Mouse (Mus musculus): ENCODE results near the gene Cpne6. TPM values are rescaled to one million over a fixed set of nuclear protein-coding genes. Genes with fewer than 3 reads are reported as not detected.

Cpne6 gene
- 0.11 and 0.29 TPM in 2 replicates for polyA plus RNA-seq (2012; rRNA removed)

DNA sequence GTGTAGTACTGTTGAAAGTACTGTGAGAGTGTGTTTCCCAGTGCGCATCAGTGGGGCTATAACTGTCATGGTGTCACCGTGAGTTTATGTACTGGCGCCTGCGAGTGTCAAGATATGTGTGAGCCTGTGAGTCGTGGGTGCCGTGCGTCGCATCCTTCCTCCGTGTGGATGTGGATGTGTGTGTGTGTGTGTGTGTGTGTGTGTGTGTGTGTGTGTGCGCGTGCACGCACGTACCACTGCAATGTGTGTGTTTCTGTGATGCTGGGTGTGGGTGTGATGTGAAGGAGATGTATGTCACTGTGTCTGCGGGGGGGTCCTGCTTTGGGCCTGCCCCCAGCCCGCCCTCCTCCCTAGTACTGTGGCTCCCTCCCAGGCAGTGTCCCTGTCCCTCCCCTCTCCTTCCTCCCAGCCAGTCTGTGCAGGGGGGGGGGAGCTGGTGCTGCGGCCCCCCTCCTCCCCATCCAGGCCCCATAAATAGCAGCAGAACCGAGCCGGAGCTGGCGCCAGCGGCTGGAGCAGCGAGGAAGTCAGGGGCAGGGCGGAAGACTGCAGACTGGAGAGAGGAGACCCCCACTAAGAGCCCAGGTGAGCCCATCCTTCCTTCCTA lies at the start of gene Cpne6:
TSS of gene Cpne6 (plus strand) at position 321 of the 607 bp plus-strand sequence.

DNA sequence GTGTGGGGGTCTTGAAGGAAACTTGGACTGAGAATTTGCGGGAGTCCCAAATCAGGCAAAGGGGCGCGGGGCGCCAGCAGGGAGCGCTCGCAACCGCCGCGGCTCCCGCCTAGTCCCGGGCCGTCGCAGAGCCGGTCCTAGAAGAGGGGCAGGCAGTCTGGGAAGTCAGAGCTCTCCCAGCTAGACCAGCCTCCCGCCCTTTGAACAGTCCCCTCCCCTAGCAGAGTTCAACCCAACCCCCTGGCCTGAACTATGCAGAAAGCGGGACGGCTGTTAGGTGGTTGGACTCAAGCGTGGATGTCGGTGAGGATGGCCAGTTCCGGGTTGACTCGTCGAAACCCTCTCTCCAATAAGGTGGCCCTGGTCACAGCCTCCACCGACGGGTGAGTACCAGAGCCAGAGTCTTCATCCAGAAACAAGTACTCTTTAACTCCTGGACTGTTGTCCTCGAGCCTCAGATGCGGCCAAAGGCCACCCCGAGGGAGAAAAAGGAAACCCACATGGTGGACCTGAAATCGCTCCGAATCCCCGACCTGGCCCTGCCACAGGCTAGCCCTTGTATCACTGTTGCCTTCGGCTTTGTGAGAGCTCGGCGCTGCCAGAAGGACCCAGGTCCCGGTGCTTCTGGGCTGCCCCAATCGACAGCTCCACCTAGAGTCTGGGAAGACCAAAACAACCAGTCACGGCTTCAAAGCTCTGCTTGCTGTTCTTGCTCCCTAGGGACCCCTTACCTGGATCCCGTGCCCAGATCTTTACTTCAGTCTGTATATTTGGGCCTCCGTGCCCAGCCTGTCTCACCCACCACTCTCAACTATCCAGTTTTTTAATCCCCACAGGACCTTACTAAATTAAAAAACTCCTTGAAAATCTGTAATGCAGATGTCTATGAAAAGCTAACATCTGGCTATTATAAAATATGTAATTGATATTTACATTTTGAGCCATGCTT lies 31.3 kb upstream of the Cpne6 start, which contains the start of gene Dhrs4:
TSS of gene Dhrs4 (plus strand) at position 108 of the 949 bp plus-strand sequence.

DNA sequence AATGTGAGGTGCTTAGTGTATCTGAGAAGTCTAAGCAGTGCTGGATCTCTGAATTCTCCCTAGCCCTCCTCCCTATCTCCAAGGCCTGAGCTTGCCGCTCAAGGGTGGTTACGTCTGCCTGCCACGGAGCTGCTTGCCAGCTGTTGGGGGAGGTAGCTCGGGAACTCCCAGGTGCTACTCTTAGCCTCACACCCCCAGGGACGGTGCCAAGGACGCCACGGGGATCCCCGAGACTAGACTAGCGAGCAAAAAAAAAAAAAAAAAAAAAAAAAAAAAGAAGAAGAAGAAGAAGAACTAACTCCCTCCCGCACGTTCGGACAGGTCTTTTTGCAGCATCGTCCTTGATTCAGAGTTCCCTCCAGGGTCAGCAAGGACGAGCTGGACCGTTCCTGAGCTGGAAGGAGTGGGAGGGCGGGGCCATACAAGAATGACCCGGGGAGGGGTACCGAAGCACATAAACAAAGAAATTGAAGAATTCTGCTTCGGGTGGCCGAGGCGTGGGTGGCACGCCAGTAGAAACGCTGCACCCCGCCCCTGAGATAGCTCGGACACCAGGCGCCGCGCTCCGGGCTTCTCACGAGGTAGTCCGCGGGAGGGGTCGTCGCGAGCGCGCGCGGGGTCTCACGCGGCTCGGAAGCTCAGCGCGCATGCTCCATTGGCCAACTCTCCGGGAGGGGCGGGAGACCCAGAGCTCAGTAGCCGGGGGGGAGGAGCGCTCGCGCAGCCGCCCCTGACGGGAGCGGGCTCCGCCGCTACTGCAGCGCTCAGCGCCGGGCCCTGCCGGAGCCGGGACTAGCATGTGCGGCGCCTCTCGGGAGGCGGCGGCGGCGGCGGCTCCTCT lies 19.7 kb upstream of the Cpne6 start, which contains the start of gene Carmil3:
TSS of gene Carmil3 (plus strand) at position 291 of the 841 bp plus-strand sequence.

DNA sequence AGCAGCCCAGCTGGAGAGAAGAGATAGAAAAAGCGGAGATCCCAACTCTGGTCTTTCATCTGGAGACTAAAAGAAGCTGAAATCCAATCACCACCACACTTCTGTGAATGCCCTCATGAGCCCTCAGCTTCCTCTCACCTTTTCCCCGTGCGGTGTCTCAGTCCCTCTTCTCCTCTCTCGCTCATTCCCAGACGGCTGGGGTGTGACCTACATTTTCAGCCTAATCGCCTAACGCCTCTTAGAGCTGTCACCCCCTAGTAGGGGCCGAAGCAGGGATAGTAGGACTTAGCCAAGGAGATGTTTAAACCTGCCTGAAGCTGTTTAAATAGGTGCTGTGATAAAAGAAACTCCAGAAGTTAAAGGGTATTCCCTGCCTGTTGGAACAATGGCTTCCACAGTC lies 14.5 kb downstream of the Cpne6 start, which contains the start of gene Nrl:
TSS of gene Nrl (minus strand) at position 197 of the 400 bp plus-strand sequence.

DNA sequence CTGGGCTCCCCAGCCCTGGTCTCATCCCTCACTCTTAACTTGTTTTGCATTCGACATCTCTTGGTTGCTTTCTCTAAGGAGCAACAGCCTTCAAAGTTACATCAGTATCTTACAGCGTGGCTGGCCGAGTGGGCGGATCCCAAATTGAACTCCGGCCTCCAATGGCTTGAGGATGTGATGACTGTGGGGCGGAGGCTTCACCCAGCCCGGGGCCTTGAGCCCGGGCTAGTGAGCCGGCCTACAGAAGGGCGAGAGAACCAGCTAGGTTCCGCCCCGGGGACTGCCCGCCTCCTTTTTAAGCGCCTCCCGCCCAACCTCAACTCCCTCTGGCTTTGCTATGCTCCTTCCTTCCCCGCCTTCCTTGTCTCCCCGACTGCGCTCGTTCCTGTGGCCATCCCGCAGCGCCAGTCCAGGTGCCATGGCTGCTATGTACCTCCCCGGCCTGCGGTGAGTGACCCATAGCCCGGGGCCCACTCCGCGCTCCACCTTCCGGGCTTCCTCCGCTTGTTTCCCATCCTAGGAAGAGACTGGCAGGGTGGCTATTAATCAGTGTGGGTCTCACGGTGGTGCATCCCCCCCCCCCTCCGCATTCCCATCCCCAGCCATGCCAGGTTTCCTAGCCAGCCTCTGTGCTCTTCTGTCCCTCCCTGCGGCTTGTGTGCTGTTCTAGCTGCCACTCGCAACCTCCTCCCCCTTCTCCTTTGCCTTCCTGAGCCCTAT lies 30.0 kb downstream of the Cpne6 start, which contains the start of gene Pck2:
TSS of gene Pck2 (plus strand) at position 200 of the 720 bp plus-strand sequence.

DNA sequence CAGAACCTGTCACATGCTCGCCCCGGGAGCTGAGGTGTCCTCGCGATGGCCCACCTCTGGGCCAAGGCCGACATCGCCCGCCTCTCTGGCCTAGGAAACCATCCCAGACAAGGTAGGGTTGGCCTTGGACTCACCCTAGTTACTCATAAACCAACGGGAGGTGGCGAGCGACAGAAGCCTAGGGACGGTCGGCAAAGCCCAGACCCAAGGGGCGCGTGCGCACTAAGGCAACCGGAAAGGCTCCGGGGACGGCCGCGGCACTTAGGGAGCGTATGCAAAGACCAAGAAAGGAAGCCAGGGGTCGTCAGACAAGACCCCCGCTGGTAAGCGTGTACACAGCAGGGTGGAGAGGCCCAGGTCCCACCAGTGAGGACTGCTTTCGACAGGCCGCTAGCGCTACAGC lies 49.6 kb downstream of the Cpne6 start, which contains the start of gene Dcaf11:
TSS of gene Dcaf11 (plus strand) at position 208 of the 403 bp plus-strand sequence.

DNA sequence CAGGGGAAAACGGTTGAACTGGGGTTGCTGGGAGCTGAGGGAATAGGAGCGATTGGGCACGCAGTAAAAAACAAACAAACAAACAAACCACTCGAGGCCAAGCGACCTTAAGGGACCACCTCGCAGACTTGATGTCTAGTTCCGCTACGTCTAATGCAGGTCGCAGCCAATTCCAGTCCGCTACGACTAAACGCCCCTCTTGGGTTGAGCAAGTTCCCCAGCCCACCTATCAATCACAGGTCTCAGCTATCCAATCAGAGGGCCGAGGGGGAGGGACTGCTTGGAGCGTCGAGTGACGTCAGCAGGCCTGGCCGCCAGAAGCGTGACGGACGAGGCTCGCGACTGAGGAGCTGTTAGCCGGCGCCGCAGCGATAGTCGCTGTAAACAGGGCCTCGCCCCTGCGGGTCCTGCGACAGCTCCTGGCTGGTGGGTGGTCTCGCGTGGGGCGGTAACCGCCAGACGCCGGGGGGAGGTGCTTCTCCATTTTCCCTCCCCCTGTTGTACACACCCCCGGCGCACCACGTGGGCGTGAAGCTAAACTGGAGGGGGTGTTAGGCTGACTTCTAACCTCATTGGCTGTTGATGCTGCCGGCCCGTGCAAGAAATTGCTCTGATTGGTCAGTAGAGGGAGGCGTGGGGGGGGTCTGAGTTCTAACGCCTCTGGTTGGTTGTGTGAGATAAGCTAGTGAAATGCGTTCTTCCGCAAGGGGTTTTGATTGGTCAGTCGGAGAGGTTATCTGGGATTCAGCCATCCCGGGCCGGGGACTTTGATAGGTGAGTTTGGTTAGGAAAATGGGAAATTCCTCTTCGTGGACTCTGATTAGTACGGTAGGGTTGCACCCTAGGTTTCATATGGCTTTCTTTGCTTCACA lies 50.2 kb downstream of the Cpne6 start, which contains the start of gene A730061H03Rik:
TSS of gene A730061H03Rik (minus strand) at position 205 of the 872 bp plus-strand sequence.

Other genes with a start within 250 kb of the Cpne6 start
- gene Dhrs4, start 31.7 kb upstream of the Cpne6 start, polyA plus RNA-seq (2012; rRNA removed): 33.2 and 44.9 TPM in 2 replicates
- 30.9 and 45.4 TPM in 2 replicates for gene Carmil3, start 19.8 kb upstream of the Cpne6 start, polyA plus RNA-seq (2012; rRNA removed)
- gene Nrl, start 14.5 kb downstream of the Cpne6 start, polyA plus RNA-seq (2012; rRNA removed): 0.25 and 0.51 TPM in 2 replicates
- 114 and 117 TPM in 2 replicates for gene Pck2, start 29.8 kb downstream of the Cpne6 start, polyA plus RNA-seq (2012; rRNA removed)
- gene Dcaf11, start 49.6 kb downstream of the Cpne6 start, polyA plus RNA-seq (2012; rRNA removed): 107 and 112 TPM in 2 replicates
- gene A730061H03Rik, start 50.0 kb downstream of the Cpne6 start, polyA plus RNA-seq (2012; rRNA removed): 1.3 and 2.9 TPM in 2 replicates
- gene Fitm1, start 65.2 kb downstream of the Cpne6 start, polyA plus RNA-seq (2012; rRNA removed): 1.9 and 2.0 TPM in 2 replicates
- 58.3 and 96.0 TPM in 2 replicates for gene Psme1, start 67.7 kb downstream of the Cpne6 start, polyA plus RNA-seq (2012; rRNA removed)
- gene Emc9, start 74.9 kb downstream of the Cpne6 start, polyA plus RNA-seq (2012; rRNA removed): 19.9 and 28.3 TPM in 2 replicates
- gene Psme2, start 80.7 kb downstream of the Cpne6 start, polyA plus RNA-seq (2012; rRNA removed): 46.8 and 51.0 TPM in 2 replicates
- 42.3 and 49.7 TPM in 2 replicates for gene Rnf31, start 81.3 kb downstream of the Cpne6 start, polyA plus RNA-seq (2012; rRNA removed)
- gene Irf9, start 93.1 kb downstream of the Cpne6 start, polyA plus RNA-seq (2012; rRNA removed): 65.1 and 79.5 TPM in 2 replicates
- 6.2 and 9.8 TPM in 2 replicates for gene Rec8, start 107.6 kb downstream of the Cpne6 start, polyA plus RNA-seq (2012; rRNA removed)
- gene Ipo4, start 125.5 kb downstream of the Cpne6 start, polyA plus RNA-seq (2012; rRNA removed): 164 and 192 TPM in 2 replicates
- gene Gm49378, start 127.5 kb downstream of the Cpne6 start, polyA plus RNA-seq (2012; rRNA removed): 26.7 and 33.9 TPM in 2 replicates
- gene Tm9sf1, start 133.4 kb downstream of the Cpne6 start, polyA plus RNA-seq (2012; rRNA removed): 122 and 137 TPM in 2 replicates
- 0.90 and 1.4 TPM in 2 replicates for gene Tssk4, start 139.7 kb downstream of the Cpne6 start, polyA plus RNA-seq (2012; rRNA removed)
- gene Mdp1, start 150.1 kb downstream of the Cpne6 start, polyA plus RNA-seq (2012; rRNA removed): 16.1 and 21.4 TPM in 2 replicates
- gene Gmpr2, start 161.5 kb downstream of the Cpne6 start, polyA plus RNA-seq (2012; rRNA removed): 13.6 and 17.9 TPM in 2 replicates
- gene Nedd8, start 161.7 kb downstream of the Cpne6 start, polyA plus RNA-seq (2012; rRNA removed): 199 and 293 TPM in 2 replicates
- 10.7 and 14.9 TPM in 2 replicates for gene Tinf2, start 171.4 kb downstream of the Cpne6 start, polyA plus RNA-seq (2012; rRNA removed)
- gene Tgm1, start 203.5 kb downstream of the Cpne6 start, polyA plus RNA-seq (2012; rRNA removed): 1.5 and 1.9 TPM in 2 replicates
- gene Rabggta, start 211.8 kb downstream of the Cpne6 start, polyA plus RNA-seq (2012; rRNA removed): 47.9 and 58.1 TPM in 2 replicates
- 42.0 and 65.0 TPM in 2 replicates for gene Dhrs1, start 235.2 kb downstream of the Cpne6 start, polyA plus RNA-seq (2012; rRNA removed)
- gene Nop9, start 235.2 kb downstream of the Cpne6 start, polyA plus RNA-seq (2012; rRNA removed): 14.0 and 19.1 TPM in 2 replicates
- gene Cideb, start 248.0 kb downstream of the Cpne6 start, polyA plus RNA-seq (2012; rRNA removed): 1.9 TPM in 2 replicates

Data from ovary, adult 2 months (tissue).